In the genomic region with DNA sequence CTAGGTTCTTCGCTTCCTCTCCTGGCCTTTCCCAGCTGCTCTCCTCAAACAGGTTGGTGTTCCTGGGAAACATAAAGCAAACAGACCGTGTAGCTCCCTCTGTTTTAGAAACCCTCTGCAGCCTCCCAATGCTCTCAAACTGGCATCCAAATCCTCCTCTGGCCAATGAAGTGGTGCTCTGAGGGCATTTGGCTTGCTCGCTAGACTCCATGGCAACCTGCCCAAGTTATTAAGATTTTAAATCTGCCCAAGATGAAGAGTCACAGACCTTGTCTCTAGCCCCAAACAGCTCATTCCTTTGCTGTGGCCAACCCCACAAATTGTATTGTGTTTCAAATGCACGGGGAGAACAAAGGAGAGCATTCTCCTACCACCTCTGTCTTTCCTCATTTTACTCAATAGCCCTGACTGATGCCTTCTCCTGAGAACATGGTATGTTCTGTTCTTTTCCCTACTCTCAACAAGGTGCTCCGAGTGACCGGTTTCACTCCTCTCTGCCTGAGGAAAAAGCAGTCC, we compare ENCODE assay signal across 15 mouse cellular contexts. TPM values are rescaled to one million over a fixed set of nuclear protein-coding genes. Genes with fewer than 3 reads are reported as not detected.
DNase-seq lines count a peak whose midpoint lies in the region; ATAC-seq lines count a peak whose summit lies in the region.
"Had no signal": no experiment of that assay in that cellular context is flagged by ENCODE, and none has a peak within 500 bp of the region (broad histone marks: within the 10 kb centered on the region; RNA-seq: fewer than 3 reads in every experiment).

No protein-coding gene starts in this region.

- peak; percentile 48 to 49 for DNase-seq in cerebellum, postnatal 14 days
- peak; percentile 27 for DNase-seq in left cerebral cortex, postnatal 4 days
- no peak for DNase-seq in left cerebral cortex, postnatal 25 days (ENCODE audit: low spot score in 2 of 2)
- DNase-seq in NIH3T3 (ENCODE audit: low read depth) (peak; percentile 67), ZHBTc4 (ENCODE audit: low read depth, low spot score) (peak; percentile 47)
- DNase-seq in right cerebral cortex, postnatal 14 days: no peak
- DNase-seq: adrenal gland, adult 8-10 months; forebrain, postnatal 0 days; gastrocnemius, postnatal 14 days; heart, adult 2 months; heart, postnatal 14 days; kidney, adult 2 months had no signal

- intact Hi-C loops in left cerebral cortex, postnatal 4 days (cut with DNase I): no loop called here
- intact Hi-C loops in left cerebral cortex, postnatal 25 days (cut with DNase I): no loop called here

- no peak for ATAC-seq in cerebellum, adult (ENCODE audit: insufficient number of reproducible peaks, low FRiP score, low TSS enrichment)
- ATAC-seq: forebrain, postnatal 0 days; intestine, embryonic 16.5 days had no signal

RNA-seq across cellular contexts. Expression of a gene that starts 8.5 kb away (rescaled TPM):
- total RNA-seq in left cerebral cortex, postnatal 4 days (2021): not detected
- total RNA-seq in left cerebral cortex, postnatal 25 days (2021): under 1 TPM; 0.16 to 0.25 TPM
- total RNA-seq: gastrocnemius, adult 18-20 months; gastrocnemius, postnatal 14 days had no signal

RNA-seq across cellular contexts. Expression of a gene that starts 31.6 kb away (rescaled TPM):
- total RNA-seq in left cerebral cortex, postnatal 4 days (2021): 100 to 1,000 TPM; 187 to 191 TPM
- 100 to 1,000 TPM; 115 to 119 TPM for total RNA-seq in left cerebral cortex, postnatal 25 days (2021)

Comparison
In these comparisons a context has a peak if more than half of its experiments do, and no peak if none do; other contexts are left out.
1. DNase-seq: peak in cerebellum, postnatal 14 days (2 of 2), left cerebral cortex, postnatal 4 days (single experiment), NIH3T3 (single experiment) and ZHBTc4 (single experiment); none in left cerebral cortex, postnatal 25 days (0 of 2) and right cerebral cortex, postnatal 14 days (single experiment).